Mouse (Mus musculus): ENCODE measurements at regions not wholly inside any gene's neighbourhood (a gene's known extent, or its start where the extent isn't known, plus 50 kb on each side); places are given as distances from the start of the nearest gene placed in this dataset.

- Histone ChIP-seq H3K27me3 (no peaks in the 10 kb centered on the region), H3K4me1 (replicated peaks) (no peaks in the 10 kb centered on the region), H3K27ac (no peak overlapping the region), H3K4me3 (no peak overlapping the region), H3K36me3 (no peaks in the 10 kb centered on the region), H3K9me3 (no peaks in the 10 kb centered on the region), H3K9ac (no peak overlapping the region), H3K4me2 (no peak overlapping the region)
- ATAC-seq (ENCODE audit: low FRiP score), result no peak
- WGBS, result 68% methylated on average over 7 of the region's 7 CpGs
Observed at GRCm38 (mm10) chr1:73140557-73141345, 125.0 kb upstream of the Tnp1 start.

DNA sequence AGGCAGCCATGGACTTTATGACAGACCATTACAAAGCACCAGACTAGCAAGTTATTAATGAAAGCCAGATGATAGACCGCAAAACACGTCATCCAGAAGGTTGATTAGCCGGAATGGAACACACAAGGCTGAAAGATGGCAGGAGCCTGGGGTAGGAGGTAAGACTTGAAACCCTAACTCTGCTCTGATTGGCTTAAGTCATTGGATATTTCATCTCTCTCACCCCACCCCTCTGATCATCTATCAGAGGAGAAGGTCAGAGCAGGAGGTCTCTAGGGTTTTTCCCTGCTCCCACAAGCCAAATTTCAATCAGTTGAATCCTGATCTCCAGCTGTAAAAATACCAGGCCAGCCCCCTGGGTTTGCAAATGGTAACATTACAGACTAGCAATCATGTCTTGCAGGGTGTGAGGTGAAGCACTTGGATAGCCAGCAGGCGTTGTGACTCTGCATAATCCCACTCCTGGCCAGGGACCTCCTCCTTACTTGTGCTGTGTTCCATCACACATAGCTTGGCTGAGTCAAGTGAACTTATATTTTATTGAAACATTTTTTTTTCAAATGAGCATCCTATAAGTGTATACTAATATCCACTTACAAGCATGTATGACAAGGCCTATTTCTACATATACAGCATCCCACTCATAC is 114.6 kb upstream of the Tnp1 start:
- Histone ChIP-seq H3K9me3 (no peaks in the 10 kb centered on the region), H3K4me2 (no peak overlapping the region), H3K36me3 (no peaks in the 10 kb centered on the region), H3K27ac (no peak overlapping the region), H3K27me3 (no peaks in the 10 kb centered on the region), H3K4me3 (no peak overlapping the region), H3K9ac (no peak overlapping the region), H3K4me1 (replicated peaks) (peaks cover 5% of the 10 kb centered on the region)
- no peak for ATAC-seq (ENCODE audit: low FRiP score)
- WGBS, result 80% methylated on average over 4 of the region's 4 CpGs

GRCm38 (mm10) chr1:73123012-73123411 is 107.3 kb upstream of the Tnp1 start:
- Histone ChIP-seq H3K4me3 (no peak overlapping the region), H3K36me3 (no peaks in the 10 kb centered on the region), H3K4me1 (replicated peaks) (peaks cover 5% of the 10 kb centered on the region), H3K9ac (no peak overlapping the region), H3K4me2 (no peak overlapping the region), H3K27ac (no peak overlapping the region), H3K9me3 (no peaks in the 10 kb centered on the region), H3K27me3 (no peaks in the 10 kb centered on the region)
- ATAC-seq (ENCODE audit: low FRiP score), result no peak
- 87% methylated on average over 9 of the region's 9 CpGs for WGBS

DNA sequence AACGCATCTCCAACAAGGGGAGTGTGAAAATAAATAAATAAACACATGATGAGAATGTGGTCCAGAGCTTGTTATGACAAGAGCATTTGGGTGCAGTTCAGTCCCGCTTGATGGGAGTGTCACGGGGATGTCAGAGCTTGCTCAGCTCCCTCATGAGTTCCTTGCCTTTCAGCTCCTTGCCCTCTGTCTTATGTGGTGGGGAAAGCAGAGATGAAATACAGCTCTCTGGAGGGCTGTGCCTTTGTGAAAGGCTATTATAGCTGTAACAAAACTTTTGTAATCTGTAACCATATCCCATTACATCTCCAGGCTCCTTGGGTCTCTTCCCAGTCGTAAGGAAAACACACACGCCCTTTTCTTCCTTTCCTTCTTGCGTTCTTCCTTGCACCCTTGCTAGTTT is 103.0 kb upstream of the Tnp1 start:
- H3K4me2 ChIP-seq, result no peak overlapping the region
- H3K36me3 ChIP-seq, result no peaks in the 10 kb centered on the region
- no peak overlapping the region for H3K4me3 ChIP-seq
- WGBS, result 68% methylated on average over 6 of the region's 6 CpGs
- ATAC-seq (ENCODE audit: low FRiP score), result no peak
- peaks cover 6% of the 10 kb centered on the region; the same call in 1 of the 2 replicates for H3K4me1 ChIP-seq (replicated peaks)
- H3K27ac ChIP-seq, result no peak overlapping the region
- no peaks in the 10 kb centered on the region for H3K27me3 ChIP-seq
- H3K9me3 ChIP-seq, result no peaks in the 10 kb centered on the region
- H3K9ac ChIP-seq, result no peak overlapping the region

DNA sequence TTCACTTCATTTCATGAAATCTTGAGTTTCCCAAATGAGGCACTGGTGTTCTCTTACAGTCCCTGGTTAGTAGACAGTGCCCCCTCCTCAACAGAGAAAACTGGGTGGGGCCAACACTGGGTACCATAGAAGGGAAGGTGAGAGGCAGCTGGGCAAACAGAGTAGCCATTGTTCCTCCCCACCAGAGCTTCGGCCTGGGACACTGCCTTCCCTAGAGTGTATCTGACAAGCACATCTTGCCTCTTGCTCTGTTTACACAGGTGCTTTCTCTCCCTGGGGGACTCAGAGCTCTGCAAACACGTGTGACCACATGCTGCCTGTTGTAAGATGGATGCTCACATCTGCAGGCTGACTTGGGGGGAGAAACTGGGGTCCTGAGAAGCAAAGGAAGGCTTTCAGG is 100.8 kb upstream of the Tnp1 start:
- WGBS, result 23% methylated on average over 2 of the region's 2 CpGs
- Histone ChIP-seq H3K9ac (no peak overlapping the region), H3K36me3 (no peaks in the 10 kb centered on the region), H3K4me2 (no peak overlapping the region), H3K27ac (no peak overlapping the region), H3K9me3 (no peaks in the 10 kb centered on the region), H3K4me3 (no peak overlapping the region), H3K4me1 (replicated peaks) (peaks cover 6% of the 10 kb centered on the region; the same call in 1 of the 2 replicates), H3K27me3 (no peaks in the 10 kb centered on the region)
- no peak for ATAC-seq (ENCODE audit: low FRiP score)

GRCm38 (mm10) chr1:73115854-73116253 is 100.1 kb upstream of the Tnp1 start:
- 94% methylated on average over 5 of the region's 5 CpGs for WGBS
- no peak for ATAC-seq (ENCODE audit: low FRiP score)

GRCm38 (mm10) chr1:73113137-73113536 is 97.4 kb upstream of the Tnp1 start:
- WGBS, result 93% methylated on average over 6 of the region's 6 CpGs
- no peak overlapping the region for H3K4me3 ChIP-seq
- ATAC-seq (ENCODE audit: low FRiP score), result no peak
- no peak overlapping the region for H3K9ac ChIP-seq
- no peak overlapping the region for H3K4me2 ChIP-seq
- no peak overlapping the region for H3K27ac ChIP-seq
- H3K27me3 ChIP-seq, result no peaks in the 10 kb centered on the region
- no peaks in the 10 kb centered on the region for H3K9me3 ChIP-seq
- H3K4me1 ChIP-seq (replicated peaks), result peaks cover 6% of the 10 kb centered on the region; the same call in 1 of the 2 replicates
- H3K36me3 ChIP-seq, result no peaks in the 10 kb centered on the region

More at GRCm38 (mm10) chr1:73115854-73116253, 100.1 kb upstream of the Tnp1 start:
- Histone ChIP-seq H3K27ac (no peak overlapping the region), H3K4me2 (no peak overlapping the region), H3K27me3 (no peaks in the 10 kb centered on the region), H3K36me3 (no peaks in the 10 kb centered on the region), H3K4me1 (replicated peaks) (peaks cover 6% of the 10 kb centered on the region; the same call in 1 of the 2 replicates), H3K9ac (no peak overlapping the region), H3K4me3 (no peak overlapping the region), H3K9me3 (no peaks in the 10 kb centered on the region)

- Histone ChIP-seq H3K9ac (no peak overlapping the region), H3K4me3 (no peak overlapping the region), H3K9me3 (no peaks in the 10 kb centered on the region), H3K27me3 (no peaks in the 10 kb centered on the region), H3K4me1 (replicated peaks) (peaks cover 6% of the 10 kb centered on the region; the same call in 1 of the 2 replicates), H3K36me3 (no peaks in the 10 kb centered on the region), H3K4me2 (no peak overlapping the region), H3K27ac (no peak overlapping the region)
- ATAC-seq (ENCODE audit: low FRiP score), result no peak
- WGBS, result 86% methylated on average over 3 of the region's 3 CpGs
Observed at GRCm38 (mm10) chr1:73112711-73113110, 97.0 kb upstream of the Tnp1 start.

DNA sequence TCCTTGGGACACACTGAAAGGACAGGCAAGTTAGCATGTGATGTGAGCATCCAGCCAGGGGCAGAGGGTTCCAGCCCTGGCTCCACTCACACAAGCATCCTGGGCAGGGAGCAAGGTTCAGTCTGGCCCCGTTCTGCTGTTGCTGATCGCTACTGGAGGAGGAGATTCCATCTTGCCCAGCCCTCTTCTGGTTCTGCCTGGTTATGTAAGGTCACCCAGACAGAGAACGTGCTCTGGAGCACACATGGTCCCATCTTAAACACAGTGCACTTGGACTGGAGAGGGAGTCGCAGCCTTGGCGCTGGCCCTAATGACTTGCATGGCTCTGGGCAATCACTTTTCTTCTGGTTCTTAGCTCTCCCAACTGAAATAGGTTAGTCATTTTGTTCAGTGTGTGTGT is 96.2 kb upstream of the Tnp1 start:
- Histone ChIP-seq H3K4me1 (replicated peaks) (peaks cover 6% of the 10 kb centered on the region; the same call in 1 of the 2 replicates), H3K4me3 (no peak overlapping the region), H3K9ac (no peak overlapping the region), H3K27ac (no peak overlapping the region), H3K4me2 (no peak overlapping the region), H3K9me3 (no peaks in the 10 kb centered on the region), H3K27me3 (no peaks in the 10 kb centered on the region), H3K36me3 (no peaks in the 10 kb centered on the region)
- 97% methylated on average over 5 of the region's 5 CpGs for WGBS
- ATAC-seq (ENCODE audit: low FRiP score), result no peak

GRCm38 (mm10) chr1:73105856-73106463 is 90.3 kb upstream of the Tnp1 start:
- Histone ChIP-seq H3K9ac (no peak overlapping the region), H3K4me1 (replicated peaks) (no peaks in the 10 kb centered on the region), H3K27ac (no peak overlapping the region), H3K9me3 (no peaks in the 10 kb centered on the region), H3K4me3 (no peak overlapping the region), H3K36me3 (no peaks in the 10 kb centered on the region), H3K4me2 (no peak overlapping the region), H3K27me3 (no peaks in the 10 kb centered on the region)
- WGBS, result 85% methylated on average over 4 of the region's 4 CpGs
- no peak for ATAC-seq (ENCODE audit: low FRiP score)

DNA sequence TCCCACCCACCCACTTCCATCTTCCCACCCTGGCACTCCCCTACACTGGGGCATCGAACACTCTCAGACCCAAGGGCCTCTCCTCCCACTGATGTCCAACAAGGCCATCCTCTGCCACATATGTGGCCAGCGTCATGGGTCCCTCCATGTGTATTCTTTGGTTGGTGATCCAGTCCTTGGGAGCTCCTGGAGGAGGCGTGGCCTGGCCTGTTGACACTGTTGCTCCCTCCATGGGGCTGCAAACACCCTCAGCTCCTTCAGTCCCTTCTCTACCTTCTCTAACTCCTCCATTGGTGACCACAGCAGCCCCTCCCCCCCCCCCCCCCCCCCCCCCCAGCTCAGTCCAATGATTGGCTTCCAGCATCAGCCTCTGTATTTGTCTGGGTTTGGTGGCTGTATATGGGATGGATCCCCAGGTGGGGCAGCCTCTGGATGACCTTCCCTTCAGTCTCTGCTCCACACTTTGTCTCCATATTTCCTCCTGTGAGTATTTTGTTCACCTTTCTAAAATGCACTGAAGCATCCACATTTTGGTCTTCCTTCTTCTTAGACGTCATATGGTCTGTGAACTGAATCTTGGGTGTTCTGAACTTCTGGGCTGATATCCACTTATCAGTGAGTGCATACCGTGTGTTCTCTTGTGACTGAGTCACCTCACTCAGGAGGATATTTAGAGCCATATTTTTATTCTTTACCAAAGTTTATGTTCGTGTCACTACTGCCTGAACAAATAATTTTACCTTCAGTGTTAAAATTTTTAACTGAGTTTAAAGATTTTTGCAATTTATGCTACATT is 82.1 kb upstream of the Tnp1 start:
- Histone ChIP-seq H3K9ac (no peak overlapping the region), H3K4me3 (no peak overlapping the region), H3K27ac (no peak overlapping the region), H3K9me3 (no peaks in the 10 kb centered on the region), H3K27me3 (no peaks in the 10 kb centered on the region), H3K4me1 (replicated peaks) (no peaks in the 10 kb centered on the region), H3K36me3 (no peaks in the 10 kb centered on the region), H3K4me2 (no peak overlapping the region)
- 89% methylated on average over 6 of the region's 6 CpGs for WGBS
- no peak for ATAC-seq (ENCODE audit: low FRiP score)

DNA sequence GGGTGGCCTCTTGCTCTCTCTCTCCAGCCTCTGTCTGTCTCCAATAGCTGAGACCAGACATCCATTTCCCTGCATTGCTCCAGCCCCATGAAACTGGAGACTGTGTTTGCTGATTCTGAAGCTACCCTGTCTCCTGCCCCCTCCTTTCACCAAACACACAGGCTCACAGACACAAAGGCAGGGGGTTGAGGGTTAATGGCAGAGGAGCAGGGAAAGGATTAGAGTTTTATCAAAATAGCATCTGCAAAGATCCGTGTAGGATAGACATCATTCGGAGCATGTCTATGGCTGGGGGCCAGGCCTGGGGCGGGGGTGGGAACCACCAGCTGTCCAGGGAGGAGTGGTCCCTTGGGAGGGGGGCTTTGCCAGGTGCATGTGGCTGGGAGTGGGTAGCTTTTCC is 73.9 kb upstream of the Tnp1 start:
- WGBS, result 10% methylated on average over 3 of the region's 3 CpGs
- ATAC-seq (ENCODE audit: low FRiP score), result no peak
- Histone ChIP-seq H3K27me3 (no peaks in the 10 kb centered on the region), H3K36me3 (no peaks in the 10 kb centered on the region), H3K27ac (no peak overlapping the region), H3K4me1 (replicated peaks) (peaks cover 7% of the 10 kb centered on the region), H3K9me3 (no peaks in the 10 kb centered on the region), H3K9ac (no peak overlapping the region), H3K4me3 (no peak overlapping the region), H3K4me2 (no peak overlapping the region)

Data from hindbrain, embryonic 13.5 days (tissue).